Mouse (Mus musculus): ENCODE measurements around the gene Galnt3. TPM values are rescaled to one million over a fixed set of nuclear protein-coding genes. Genes with fewer than 3 reads are reported as not detected.
A peak's percentile ranks its signal among the peaks of the same experiment; 100 is the strongest.

Gene Galnt3
- 1.5 and 2.5 TPM in 2 replicates for total RNA-seq (2017)

DNA sequence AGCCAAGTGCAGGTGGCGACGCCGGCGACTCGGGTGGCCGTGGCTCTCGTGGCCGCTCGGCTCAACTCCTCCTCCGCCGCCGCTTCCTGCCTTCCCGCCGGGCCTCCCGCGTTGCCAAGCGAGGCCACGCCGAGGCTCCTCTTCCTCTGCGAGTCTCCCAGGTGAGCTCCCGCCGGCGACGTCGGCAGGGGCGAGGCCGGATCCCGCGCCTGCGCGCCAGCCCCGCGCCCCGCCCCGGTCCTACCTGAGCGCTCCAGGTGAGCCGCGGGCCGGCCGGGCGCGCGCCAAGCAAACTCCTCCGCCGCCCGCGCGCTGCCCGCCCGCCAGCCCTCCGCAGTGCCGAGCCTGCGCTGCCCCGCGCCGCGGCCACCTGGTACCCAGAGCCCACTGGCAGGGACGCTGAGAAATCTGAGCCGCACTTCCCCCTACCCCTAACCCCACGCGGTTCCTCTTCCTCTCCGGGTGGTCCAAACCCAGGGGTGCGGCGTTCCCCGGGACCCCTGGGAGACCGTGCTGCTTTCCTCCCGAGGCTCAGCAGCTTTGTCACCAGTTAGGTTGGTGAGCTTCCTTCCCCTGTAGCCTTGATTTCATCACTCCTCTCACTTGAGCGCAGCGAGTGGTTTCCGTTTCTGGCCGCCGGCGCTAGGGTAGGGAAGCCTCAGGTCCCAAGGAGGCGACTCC, at the start of gene Galnt3:
Gene Galnt3 (minus strand): TSS at position 404 of the 681 bp plus-strand sequence.
- peak; percentile 44; the same call in 1 of the 2 replicates for ATAC-seq (ENCODE audit: extremely low read depth, insufficient number of reproducible peaks, low FRiP score, poor library complexity, severe bottlenecking)

DNA sequence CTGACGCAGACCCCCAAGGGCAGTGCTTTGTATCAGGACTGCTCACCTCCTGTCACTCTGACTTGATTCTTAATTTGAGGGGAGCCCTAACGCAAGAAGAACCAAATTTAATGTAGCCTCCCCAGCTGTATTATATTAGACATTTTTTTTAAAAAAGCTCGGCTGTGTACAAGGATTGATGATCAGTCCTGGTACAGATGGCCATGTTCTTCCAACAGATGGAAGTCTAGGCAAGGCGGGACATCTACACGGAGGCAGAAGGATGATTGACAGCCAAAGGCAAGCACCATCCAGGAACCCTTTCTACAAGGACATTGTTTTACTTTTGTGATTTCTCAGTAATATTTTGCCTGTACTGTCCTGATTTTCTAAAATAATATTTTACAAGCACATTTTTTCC, 48.3 kb upstream of the Galnt3 start:
- no peak for ATAC-seq (ENCODE audit: extremely low read depth, insufficient number of reproducible peaks, low FRiP score, poor library complexity, severe bottlenecking)

DNA sequence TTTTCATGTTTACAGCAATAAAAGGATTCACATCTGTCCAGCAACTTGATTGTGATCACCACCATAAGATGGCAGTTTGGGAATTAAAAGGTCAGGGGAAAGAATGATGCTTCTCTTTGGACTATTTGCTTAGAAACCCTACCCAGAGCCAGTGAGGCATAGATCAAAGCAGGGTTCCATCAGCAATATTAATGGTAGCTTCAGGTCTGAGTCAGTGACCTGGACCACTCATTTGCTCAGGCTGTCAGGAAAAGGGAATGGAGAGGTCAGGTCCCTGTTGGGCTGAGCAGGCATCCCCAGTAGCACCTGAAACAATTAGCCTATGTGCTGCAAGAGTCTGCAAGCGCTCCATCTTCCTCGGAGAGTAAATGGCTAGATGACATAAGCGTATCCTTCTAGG, 46.8 kb upstream of the Galnt3 start:
- no peak for ATAC-seq (ENCODE audit: extremely low read depth, insufficient number of reproducible peaks, low FRiP score, poor library complexity, severe bottlenecking)

DNA sequence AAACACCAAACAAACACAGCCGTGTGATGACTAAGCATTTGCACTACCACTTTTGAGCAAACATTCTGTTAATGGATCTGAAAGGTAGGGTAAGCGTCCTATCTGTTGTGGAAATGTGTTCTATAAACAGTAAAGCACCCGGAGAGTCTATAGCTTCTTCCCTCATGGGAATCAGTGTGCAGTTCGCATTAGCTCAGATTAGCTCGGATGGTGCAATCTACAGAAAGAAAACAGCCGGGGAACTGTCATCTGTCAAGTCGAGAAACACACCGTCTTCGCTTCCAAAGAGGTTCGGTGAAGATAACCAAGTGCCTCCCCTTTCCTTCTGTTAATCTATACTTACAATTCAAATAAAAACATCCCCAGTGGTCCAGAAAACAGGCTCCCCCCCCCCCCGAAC, 45.9 kb upstream of the Galnt3 start:
- no peak for ATAC-seq (ENCODE audit: extremely low read depth, insufficient number of reproducible peaks, low FRiP score, poor library complexity, severe bottlenecking)

DNA sequence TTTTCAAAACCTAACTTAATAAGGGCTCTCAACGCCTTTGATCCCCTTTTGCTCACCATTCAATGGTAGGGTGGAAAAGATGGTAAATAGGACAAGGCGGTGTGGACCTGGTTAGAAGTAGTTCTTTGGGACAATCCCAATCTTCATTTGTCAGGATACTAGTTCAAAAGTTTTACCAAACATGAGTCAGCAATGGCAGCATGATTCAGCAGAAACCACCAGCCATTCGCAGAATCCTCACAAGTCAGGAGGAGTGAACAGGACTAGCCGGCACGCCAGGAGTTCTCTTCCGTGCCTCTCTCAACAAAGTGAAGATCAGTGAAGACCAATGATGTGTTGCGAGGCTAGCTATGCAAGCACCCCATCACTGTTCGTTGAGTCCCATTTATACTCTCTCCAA, 40.2 kb upstream of the Galnt3 start:
- ATAC-seq (ENCODE audit: extremely low read depth, insufficient number of reproducible peaks, low FRiP score, poor library complexity, severe bottlenecking): no peak

DNA sequence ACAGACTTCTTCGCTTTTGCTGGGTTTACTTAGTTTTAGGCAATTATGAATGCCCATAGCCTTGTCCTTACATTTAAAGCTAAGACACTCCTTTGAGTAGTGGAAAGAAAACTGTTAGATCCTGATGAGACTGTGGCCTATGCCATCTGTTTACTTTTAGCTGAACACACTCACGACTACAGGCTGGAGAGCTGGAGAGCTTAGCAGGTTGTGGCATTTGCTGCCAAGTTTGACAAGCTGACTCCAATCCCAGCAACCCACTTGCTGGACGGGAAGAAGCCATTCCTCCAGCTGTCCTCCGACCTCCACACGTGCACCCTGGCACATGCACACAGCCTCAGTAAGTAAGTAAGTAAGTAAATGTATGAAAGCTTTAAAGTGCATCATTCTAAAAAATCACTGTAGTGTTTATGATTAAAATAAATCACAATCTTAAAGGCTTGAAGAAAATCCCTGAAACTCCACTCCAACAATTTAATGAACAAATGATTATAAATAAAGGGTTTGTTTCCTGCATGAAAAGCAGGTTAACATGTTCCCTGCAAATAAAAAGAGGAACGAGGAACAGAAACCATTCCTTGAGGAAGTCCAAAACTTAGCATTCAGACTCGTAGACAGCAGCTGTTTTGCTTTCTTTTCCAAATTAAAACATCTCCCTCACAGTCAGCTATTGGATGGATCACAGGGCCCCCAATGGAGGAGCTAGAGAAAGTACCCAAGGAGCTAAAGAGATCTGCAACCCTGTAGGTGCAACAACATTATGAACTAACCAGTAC, 33.5 kb upstream of the Galnt3 start:
- ATAC-seq (ENCODE audit: extremely low read depth, insufficient number of reproducible peaks, low FRiP score, poor library complexity, severe bottlenecking): no peak

DNA sequence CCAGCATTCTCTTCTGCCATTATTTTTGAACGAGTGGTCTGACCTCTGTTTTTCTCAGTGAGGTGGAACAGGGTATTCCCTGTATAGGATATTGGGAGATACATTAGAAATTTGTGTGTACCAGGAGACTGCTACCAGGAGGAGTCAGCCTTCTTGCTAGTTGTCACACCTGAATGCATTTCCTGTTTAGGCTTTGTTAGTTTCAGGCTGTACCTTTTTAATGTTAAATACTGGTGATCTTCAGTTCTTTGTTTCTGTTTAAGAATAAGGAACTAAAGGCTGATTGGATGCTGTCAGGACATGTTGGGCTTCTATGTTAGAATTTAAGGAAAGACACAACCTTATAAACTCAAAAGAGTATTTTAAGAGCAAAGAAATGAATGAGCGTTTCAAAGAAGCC, 26.6 kb upstream of the Galnt3 start:
- no peak for ATAC-seq (ENCODE audit: extremely low read depth, insufficient number of reproducible peaks, low FRiP score, poor library complexity, severe bottlenecking)

DNA sequence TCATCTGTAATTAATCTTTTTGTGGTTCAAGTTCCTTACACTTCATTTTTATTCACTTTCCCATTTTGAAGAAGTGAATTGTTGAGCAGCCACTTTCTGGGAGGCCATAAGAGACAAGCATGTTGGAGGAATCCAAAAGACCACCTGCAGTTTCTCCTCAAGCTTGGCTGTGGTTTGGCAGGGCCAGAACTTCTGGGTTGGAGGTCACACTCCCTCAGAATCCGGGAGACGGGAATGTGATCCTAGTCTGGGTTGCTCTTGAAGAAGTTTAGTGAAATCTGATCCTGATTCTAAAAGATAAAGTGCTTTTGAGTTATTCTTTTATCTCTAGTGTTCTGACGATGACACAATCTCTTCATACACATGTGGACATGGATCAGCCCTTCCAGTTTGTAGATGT, 25.7 kb upstream of the Galnt3 start:
- ATAC-seq (ENCODE audit: extremely low read depth, insufficient number of reproducible peaks, low FRiP score, poor library complexity, severe bottlenecking): no peak

DNA sequence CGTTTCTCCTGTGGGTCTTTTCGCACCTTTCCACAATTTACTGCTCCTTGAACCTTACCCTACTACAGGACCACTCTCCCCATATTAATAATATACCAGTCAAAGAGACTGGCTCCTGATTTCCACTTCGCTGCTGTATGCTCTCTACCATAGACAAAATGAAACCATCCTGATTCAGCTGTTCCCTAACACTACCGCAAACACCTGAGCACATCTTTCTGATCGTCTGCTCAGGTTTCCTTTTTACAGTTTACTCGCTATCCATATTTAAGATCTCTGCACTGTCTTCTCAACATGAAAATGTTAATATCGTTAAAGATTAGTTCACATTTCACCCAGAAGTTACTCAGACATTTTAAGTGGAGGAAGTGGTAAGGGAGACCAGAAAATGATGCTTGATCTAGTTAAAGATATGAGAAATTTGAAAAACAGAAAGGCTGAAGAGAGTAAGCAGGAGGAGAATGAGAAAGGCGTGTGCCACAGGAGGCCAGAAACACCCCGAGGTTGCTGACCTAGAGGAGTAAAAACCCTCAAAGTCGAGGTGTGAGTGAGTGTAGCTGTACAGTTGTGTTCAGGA, 23.9 kb upstream of the Galnt3 start:
- no peak for ATAC-seq (ENCODE audit: extremely low read depth, insufficient number of reproducible peaks, low FRiP score, poor library complexity, severe bottlenecking)

DNA sequence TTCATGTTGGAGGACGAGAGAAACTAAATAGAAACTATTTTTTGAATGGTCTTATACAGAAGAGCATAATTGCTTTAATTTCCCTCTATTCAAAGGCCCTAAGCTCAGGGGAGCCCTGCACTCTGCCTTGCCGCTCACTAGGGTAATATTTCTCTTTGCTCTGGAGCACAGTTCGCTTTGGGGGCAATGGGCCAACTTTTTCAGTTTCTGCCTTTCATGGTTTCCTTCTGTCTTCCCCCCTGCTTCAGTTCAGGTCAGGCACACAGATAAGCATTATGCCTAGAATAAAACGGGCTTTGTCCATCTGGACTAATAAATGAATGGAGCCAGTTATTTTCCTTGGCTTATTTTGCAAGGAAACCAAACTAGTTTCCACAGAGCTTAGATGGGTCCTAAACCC, 21.7 kb upstream of the Galnt3 start:
- ATAC-seq (ENCODE audit: extremely low read depth, insufficient number of reproducible peaks, low FRiP score, poor library complexity, severe bottlenecking): no peak

DNA sequence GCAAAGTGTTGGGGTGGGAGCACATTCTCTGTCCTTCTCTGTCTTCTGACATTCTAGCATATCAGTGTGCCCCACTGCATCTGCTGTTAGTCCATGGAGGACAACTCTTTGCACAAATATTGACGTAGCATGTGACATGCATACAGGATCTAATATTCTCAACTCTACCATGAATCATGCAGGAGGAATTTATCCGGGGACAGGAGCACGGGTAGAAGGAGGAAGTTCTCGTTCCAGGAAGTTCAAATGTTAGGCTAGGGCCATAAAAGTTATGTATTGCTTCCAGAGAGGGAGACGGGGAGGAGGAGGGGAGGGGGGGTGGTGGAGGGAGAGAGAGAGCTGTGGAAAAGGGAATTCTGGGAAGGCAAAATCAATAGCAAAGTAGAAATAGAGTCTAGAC, 20.0 kb upstream of the Galnt3 start:
- ATAC-seq (ENCODE audit: extremely low read depth, insufficient number of reproducible peaks, low FRiP score, poor library complexity, severe bottlenecking): no peak

DNA sequence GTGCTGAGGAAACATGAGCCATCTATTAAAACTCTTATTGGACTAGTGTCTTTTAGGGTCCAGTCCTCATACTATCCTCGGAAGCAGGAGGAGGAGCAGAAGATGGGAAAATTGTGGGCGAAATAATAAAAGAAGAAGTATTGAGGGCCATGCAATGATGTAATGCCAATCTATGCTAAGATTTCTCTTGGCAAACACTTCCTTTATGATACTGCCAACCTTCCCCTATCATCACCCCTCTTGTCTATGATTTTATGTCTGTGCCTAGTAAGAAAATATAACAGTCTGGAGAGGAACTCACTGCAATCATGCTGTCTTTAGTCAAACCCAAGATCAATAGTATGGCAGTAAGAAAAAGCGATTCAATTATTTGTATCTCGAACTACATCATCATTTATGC, 18.5 kb upstream of the Galnt3 start:
- no peak for ATAC-seq (ENCODE audit: extremely low read depth, insufficient number of reproducible peaks, low FRiP score, poor library complexity, severe bottlenecking)

DNA sequence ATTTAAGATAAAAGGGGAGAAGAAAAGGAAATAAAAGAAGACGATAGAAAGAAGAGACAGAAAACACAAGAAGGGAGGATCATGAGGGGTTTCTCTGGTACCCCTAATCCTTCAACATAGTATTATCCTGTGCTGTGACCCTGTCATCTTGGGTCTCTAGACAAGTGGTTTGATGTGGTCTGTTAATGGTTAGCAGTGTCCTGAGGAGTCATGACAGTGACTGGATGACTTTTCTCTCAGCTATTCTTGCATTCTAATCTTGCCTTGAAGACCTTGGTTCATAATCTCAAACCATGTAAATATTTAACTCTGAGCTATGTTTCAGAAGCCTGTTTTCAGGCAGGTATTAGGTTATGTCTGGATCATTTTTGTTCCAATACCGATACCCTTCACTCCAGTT, 17.9 kb upstream of the Galnt3 start:
- no peak for ATAC-seq (ENCODE audit: extremely low read depth, insufficient number of reproducible peaks, low FRiP score, poor library complexity, severe bottlenecking)

DNA sequence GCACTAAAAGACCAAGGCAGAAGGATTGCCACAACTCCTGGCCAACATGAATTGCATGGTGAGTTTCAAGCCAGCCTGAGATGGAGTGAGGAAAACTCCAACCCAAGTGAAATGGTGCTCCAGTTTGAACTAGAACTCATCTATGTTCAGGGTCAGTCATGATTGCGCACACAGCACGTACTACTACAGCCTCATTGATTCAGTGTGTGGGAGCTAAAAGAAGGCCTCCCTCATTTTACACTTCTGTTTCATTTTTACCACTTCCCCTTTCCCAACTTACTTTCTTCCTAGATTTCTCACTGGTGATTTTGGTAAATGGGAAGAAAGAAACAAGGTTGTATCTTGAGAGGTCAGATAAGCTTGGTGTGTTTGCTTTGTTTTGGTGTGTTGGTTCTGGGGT, 17.5 kb upstream of the Galnt3 start:
- no peak for ATAC-seq (ENCODE audit: extremely low read depth, insufficient number of reproducible peaks, low FRiP score, poor library complexity, severe bottlenecking)

DNA sequence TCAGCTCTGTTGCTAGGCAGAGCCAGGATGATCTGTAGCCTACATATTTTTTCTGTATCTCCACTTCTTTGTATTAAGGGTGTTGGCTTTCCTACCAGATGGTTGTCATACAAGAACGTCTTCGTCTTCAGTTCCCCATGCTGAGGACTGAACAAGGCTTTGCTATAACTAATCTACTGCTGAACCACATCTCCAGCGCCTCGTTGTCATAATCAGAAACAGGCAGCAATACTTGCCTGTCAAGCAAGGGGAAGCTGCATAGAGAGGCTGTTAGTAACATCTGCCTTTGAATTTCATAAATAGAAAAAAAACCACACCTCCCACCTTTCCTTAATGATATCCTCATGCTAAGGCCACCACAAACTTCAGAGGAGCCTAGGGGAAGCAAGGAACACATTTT, 15.5 kb upstream of the Galnt3 start:
- ATAC-seq (ENCODE audit: extremely low read depth, insufficient number of reproducible peaks, low FRiP score, poor library complexity, severe bottlenecking): no peak

DNA sequence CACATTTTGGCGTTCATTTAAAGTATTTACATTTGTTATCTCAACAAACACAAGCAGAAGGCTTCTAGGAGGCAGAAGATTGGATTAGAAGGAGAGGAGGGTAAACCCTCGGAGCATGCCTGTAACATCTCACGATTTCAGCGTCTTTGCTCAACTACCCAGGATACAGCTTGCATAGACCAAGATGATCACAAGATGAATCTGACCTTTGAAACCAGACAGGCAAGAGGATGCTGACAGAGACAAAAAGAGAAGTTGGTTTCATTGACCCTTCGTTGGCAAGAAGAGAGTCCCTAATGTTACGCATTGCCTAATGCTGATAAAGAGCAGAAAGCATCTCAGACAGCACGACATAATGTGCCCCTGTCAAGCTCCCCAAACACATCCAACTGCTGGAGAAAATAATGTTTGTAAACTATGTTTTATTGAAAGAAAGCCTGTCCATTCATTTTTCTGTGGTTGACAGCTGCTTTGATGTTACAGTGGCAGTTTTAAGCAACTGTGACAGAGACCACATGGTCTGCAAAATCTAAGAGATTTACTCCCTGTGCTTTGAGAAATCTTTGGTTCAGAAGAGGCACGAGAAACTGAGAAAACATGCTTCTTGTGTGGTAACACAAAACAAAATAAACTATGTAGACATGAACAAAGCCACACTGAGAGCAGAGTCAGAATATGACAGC, 7.2 kb upstream of the Galnt3 start:
- ATAC-seq (ENCODE audit: extremely low read depth, insufficient number of reproducible peaks, low FRiP score, poor library complexity, severe bottlenecking): no peak

DNA sequence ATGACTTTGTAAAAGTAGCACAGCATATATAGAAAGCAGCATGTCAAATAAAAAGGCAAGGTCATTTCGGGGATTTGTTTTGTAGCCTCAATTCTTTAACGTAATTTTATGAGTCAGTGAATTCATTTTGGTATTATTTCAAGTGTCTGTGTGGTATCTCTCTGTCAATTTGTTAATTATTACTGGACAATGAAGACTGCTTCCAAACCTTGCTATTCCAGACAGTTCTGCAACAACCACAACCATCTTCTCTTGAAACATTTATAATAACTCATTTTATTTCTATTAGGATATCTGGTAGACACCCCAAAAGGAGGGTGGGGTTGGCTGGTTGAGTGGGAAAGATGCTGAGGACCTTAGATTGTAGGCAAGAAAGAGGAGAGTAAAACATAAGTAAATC, 4.1 kb upstream of the Galnt3 start:
- no peak for ATAC-seq (ENCODE audit: extremely low read depth, insufficient number of reproducible peaks, low FRiP score, poor library complexity, severe bottlenecking)

DNA sequence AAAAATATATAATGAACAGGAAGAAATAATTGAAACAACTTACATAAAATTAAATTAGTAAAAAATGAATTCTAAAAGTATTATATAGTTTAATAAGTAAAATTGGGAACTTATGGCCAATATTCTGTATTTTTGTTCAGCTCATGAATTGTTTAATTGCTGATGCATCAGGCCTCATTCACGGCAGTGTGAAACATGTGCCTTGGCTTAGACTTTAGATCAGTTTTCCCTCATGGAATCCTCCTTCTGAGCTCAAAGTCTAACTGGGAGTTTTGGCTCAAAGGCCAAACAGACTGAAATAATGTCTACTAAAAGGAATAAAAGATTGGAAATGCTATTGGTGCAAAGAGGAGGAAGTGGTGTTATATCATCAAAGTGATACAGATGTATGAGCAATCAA, 2.7 kb upstream of the Galnt3 start:
- ATAC-seq (ENCODE audit: extremely low read depth, insufficient number of reproducible peaks, low FRiP score, poor library complexity, severe bottlenecking): no peak

DNA sequence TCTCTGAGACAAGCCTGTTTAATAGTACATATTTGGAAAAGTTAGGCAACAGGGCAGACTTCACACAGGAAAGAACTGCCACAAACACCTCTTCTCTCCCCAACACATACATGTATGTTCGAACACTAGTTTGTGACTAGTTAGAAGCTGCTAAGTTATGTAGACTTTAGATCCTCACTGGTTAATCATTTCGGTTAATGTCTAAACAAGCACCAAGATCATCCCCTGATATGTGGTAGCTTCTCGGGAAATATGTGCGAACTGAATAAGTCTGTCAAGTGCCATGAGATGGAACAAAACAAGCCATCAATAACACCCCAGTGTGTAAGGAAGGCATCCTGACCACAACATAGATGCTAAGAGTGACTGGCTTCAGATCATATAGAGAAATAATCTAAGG, 2.1 kb upstream of the Galnt3 start:
- ATAC-seq (ENCODE audit: extremely low read depth, insufficient number of reproducible peaks, low FRiP score, poor library complexity, severe bottlenecking): no peak

All from neutrophil, adult 5-6 weeks (primary cell).